Mouse (Mus musculus): Measurements from ENCODE around the gene Hspb3. TPM values are rescaled to one million over a fixed set of nuclear protein-coding genes. Genes with fewer than 3 reads are reported as not detected.

Gene Hspb3
- total RNA-seq, 2 experiments from 2014 or later: 49.4 to 49.6 TPM

- DNase-seq: no peak
Observed at GRCm38 (mm10) chr13:113635799-113636222, 27.7 kb downstream of the Hspb3 start.

DNA sequence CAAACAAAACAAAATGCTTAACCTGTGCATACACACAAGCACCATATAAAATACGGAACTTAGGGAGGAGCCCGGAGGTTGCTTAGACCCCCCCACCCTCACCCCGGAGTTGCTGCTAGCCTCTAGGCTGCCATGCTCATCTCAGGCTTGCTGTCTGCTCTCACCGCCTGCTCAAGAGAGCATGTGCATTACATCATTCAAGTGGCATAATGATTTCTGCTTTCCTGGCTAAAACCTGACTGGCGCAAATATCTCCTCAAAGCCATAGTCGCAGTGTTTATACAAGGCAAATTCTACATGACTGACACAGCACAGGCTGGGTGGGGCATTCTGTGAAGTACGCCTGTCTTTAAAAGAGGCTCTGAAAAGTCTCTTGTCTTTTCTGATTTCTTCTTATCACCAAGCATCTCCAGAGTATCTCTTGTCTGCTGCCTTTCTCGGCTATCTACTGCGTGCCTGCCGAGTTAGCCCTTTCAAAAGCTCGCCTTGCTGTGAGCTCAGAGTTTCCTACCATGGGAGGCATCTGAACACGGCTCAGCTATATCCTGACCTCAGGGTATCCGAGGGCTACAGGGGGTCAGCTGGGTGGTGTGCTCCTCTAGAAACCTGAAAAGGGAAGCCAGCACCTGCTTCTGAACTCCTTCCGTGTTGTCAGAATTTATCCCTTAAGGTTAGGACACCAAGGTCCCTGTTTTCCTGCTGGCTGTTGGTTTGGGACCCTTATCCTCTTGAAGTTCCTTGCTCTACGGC lies 28.6 kb downstream of the Hspb3 start:
- no peak for DNase-seq

- no peak for DNase-seq
Observed at GRCm38 (mm10) chr13:113632506-113632905, 31.0 kb downstream of the Hspb3 start.

DNA sequence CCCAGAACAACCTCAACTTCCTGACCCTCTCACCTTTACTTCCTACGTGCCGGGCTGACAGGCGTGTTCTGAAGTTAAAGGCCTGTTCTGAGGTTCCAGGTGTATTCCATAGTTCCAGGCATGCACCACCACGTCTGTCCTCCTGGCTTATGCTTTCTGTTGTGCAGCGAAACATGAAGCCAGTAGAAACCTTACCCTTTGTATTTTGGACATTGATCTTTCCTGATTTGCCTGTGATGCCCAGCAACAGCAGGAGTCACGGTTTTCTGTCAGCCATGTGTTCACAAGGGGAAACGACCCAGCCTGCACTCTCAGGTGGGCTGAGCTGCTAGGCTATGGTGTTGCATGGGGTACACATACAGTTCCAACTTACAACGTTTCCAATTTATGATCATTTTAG lies 35.9 kb downstream of the Hspb3 start:
- DNase-seq: no peak

DNA sequence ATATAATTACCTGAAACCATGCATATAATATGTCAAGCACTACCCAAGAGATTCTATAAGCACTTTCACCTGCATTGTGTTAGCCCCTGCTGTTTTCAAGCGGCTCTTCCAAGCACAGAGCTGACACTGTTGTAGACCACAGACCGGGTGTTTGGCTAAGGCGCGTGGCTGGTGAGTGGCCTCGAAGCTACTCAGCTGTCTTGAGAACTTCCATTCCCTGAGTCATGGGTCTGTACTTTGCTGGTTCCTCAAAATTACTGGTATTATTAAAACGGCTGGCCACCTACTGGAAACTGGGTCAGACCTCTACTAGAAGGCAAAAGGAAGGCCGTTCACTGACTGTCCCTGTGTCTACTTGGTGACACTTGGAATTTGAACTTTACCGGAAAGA lies 40.6 kb downstream of the Hspb3 start:
- DNase-seq: no peak

- DNase-seq: no peak
Observed at GRCm38 (mm10) chr13:113622122-113622864, 41.2 kb downstream of the Hspb3 start.

GRCm38 (mm10) chr13:113619003-113619402 lies 44.5 kb downstream of the Hspb3 start:
- DNase-seq: no peak

DNA sequence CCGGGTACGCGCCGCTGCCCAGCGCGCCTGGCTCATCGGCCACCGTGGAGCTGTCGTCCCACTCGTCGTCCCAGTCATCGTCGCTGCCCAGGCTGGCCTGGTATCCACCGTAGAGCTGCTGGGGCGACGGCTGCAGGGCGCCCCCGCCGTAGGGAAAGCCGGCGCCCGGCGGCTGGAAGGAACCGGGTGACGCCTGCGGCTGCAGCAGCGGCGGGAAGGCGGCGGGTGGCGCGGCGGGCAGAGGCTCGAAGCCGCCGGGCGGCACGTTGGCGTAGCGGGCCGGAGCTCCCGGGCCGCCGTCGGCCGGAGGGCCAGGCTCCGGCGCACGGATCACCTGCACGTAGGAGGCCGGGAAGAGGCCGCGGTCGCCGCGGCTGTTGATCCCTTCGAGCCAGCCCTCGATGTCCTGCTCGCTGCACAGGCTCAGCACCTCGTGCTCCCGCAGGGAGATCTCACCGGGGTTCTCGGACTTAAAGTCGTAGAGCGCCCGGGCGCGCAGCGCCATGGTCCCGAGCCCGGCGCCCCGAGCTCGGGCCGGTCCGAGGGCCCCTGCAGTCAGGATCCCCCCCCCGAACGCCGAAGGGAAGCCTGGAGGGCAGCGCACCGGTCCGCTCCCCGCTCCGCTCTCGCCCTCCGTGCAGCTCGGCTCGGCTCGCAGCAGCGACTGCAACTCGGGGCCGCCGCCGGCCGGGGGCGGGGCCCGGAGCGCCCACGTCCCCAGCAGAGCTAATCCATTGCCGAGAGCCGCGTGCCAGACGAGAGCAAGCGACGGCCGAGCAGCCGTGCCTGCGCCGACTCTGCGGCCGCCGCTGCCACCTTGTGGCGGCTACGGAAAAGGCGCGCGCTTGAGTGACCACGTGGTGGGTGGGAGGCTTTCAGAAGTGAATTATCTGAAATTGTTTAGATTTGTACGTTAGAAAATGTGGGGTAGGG lies 45.3 kb downstream of the Hspb3 start, which contains the start of gene Snx18:
Gene Snx18, minus strand, starts transcription at position 674 of the 933 bp plus-strand sequence.
- peak; percentile 94 for DNase-seq

DNA sequence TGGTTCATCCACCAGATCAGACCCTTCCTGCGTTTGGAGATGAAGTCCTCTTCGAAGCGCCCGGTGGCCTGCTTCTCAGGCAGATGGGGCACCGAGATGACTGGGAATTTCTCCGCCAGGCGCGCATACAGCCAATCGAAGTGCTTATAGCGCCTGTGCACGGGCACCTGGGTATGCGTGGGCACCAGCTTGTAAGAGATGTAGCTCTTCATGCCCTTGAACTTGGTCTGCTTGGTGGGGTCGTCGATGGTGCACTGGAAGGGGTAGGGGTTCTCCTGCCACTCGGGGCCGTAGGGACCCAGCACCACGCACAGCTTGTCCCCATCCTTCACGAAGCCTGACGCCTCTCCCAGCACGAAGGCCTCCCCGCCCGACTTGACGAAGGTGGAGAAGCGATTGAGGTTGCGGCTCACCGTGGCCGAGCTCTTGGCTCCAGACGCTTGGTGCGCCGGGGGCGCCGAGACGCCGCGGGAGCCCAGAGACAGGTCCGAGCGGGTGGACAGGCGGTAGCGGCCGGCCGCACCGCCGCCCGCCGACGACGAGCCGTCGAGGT lies 46.1 kb downstream of the Hspb3 start:
- DNase-seq: no peak

DNA sequence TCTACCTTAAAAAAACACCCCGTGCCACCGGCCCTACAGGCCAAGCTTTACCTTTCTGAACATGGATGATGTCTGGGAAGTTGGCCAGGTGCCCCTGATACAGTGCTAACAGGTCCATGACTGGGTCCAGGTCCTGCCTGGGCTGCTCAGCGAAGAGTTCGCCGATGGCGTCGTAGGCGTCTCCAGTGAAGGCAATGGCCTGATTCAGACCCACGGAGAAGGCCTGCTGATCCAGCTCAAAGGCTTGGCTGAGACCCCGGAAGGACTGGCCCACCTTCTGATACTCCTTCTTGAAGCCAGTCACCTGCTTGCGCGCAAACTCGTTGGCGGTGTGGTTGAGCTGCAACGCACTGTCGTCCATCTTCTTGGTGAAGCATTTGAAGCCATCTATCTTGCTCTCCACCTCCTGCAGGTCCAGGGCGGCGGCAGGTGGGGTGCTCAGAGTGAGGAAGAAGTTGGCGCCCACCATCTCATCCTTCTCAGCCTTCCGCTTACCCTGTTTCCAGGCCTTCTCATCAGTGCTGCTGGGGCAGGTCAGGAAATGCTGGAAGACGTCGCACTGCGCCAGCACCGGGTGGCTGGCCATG lies 46.6 kb downstream of the Hspb3 start:
- DNase-seq: no peak

DNA sequence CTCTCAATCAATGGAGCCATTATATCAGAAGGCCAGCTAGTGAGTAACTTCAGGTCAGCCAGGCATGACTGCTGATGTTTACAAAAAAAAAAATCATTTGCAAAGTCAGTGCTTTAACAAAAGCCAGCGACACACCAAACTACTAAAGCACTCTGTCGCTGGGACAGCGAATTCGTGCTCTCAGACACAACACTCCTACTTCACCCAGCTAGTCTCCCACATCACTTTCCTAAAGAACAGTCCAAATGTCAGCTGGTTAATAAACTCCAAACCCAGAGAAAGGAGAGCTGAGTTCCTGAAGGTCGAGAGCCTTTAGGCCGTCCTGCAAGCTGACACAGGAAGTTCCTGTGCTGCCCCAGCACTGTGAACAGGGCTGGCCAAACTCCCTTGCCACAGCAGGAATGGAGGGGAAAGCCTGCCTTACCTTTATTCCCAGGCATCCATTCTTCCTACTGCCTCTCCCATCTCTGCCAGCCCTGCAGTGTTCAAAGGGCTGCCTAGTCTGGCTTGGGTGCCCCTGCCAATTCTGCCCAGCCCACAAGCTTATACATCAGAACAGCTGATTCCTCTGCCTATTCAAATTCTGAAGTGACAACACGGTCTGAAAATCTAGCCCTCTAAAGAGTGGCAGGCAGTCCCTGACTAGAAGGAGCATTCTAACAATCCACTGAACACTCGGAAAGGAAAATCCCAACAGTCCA lies 47.4 kb downstream of the Hspb3 start:
- no peak for DNase-seq

GRCm38 (mm10) chr13:113615546-113615941 lies 47.9 kb downstream of the Hspb3 start:
- peak; percentile 42 for DNase-seq

DNA sequence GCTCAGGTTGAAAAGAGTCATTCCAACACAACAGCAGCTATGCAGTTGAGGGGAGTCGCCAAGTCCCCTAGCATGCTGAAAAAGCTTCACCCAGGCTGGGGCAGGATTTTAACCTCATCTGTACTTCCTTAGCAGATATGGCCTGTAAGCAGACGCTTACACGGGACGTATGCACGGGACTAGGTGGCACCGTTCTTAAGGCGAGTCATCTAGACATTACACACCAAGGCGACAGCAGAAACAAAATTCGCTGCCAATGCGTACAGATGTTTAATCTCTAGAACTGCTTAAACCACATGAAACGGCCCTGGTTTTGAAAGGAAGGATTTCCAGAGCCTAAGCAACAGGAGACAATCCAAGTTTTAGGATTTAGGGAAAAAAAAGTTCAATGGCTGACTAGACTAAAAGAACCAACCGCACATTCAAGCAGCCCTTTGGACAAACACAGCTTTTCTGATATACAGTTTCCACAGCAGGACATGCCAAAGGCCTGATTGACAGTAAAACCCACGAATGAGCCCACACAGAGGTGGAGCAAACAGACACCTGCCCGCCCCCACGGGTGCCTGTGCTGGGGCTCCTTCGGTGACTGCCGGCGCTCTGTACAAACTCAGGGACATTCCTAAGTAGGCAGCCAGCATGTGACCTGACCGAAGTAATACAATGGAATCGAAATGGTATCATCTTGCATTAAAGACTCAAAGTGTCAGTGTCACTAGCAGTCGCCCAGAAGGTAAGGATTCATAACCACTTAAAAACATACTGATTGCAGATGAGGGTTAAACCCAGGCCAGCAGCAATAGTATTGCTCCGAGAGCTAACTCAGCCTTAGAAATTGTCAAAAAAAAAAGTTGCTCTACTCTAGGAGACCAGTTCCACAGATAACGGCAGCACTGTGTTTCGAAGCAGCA lies 48.6 kb downstream of the Hspb3 start:
- peak; percentile 79 for DNase-seq

- DNase-seq: no peak
Observed at GRCm38 (mm10) chr13:113613882-113614281, 49.6 kb downstream of the Hspb3 start.

- DNase-seq: no peak
Observed at GRCm38 (mm10) chr13:113613341-113613740, 50.1 kb downstream of the Hspb3 start.
